Mouse (Mus musculus) kidney, embryonic 14.5 days (tissue): ENCODE results near the gene Sirpa. TPM values are rescaled to one million over a fixed set of nuclear protein-coding genes. Genes with fewer than 3 reads are reported as not detected.
A peak's percentile ranks its signal among the peaks of the same experiment; 100 is the strongest.

ENCODE experiments used
- ATAC-seq: fragments of 200-750 bp; cut with Nextera tagmentation; 2 replicates; pipeline ENCODE4 v1.8.0; 2017; ENCODE audit warnings: moderate number of reproducible peaks, mild to moderate bottlenecking, moderate TSS enrichment, moderate library complexity; ENCODE audit not compliant: low FRiP score, low TSS enrichment
- H3K27ac ChIP-seq: fragments of 300-500 bp; sonication (generic); 2 replicates; pipeline ENCODE4 v1.5.1; 2014; ENCODE audit warnings: low read depth, mild to moderate bottlenecking, low read length, moderate library complexity, mixed read lengths
- H3K27me3 ChIP-seq: fragments of 300-500 bp; sonication (generic); 2 replicates; pipeline ENCODE4 v1.6.1; 2014; ENCODE audit warnings: mild to moderate bottlenecking, low read length; ENCODE audit not compliant: control insufficient read depth, insufficient read depth
- H3K36me3 ChIP-seq: fragments of 300-500 bp; sonication (generic); 2 replicates; pipeline ENCODE4 v1.6.1; 2014; ENCODE audit warnings: low read length, mixed read lengths; ENCODE audit not compliant: control insufficient read depth, insufficient read depth
- H3K4me1 ChIP-seq: fragments of 300-500 bp; sonication (generic); 2 replicates; pipeline ENCODE4 v1.6.1; 2014; ENCODE audit warnings: low read length, mixed read lengths; ENCODE audit not compliant: control insufficient read depth, insufficient read depth
- H3K4me2 ChIP-seq: fragments of 300-500 bp; sonication (generic); replicated peaks from 2 replicates; pipeline ENCODE4 v1.6.1; 2014; ENCODE audit warnings: low read depth, mild to moderate bottlenecking, low read length
- H3K4me3 ChIP-seq: fragments of 300-500 bp; sonication (generic); 2 replicates; pipeline ENCODE4 v1.5.1; 2014; ENCODE audit warnings: mild to moderate bottlenecking, low read length
- H3K9ac ChIP-seq: fragments of 300-500 bp; sonication (generic); 2 replicates; pipeline ENCODE4 v1.6.1; 2014; ENCODE audit warnings: low read depth, mild to moderate bottlenecking, low read length, moderate library complexity
- H3K9me3 ChIP-seq: fragments of 300-500 bp; sonication (generic); 2 replicates; pipeline ENCODE4 v1.6.1; 2016; ENCODE audit warnings: low read length; ENCODE audit not compliant: control insufficient read depth
- WGBS: fragments of 180-500 bp; shearing (Covaris S2); extraction: QIAGEN DNeasy Blood & Tissue Kit; methylation state at CpG from one replicate; pipeline ENCODE4 v1.1.7; 2014; 5-methylcytosine and 5-hydroxymethylcytosine counted together
- polyA plus RNA-seq: library from polyadenylated mRNA; unstranded; fragments of >200 nt; fragmentation: Nextera tagmentation; extraction: Ambion mirVana; gene quantifications from 2 replicates; pipeline ENCODE4 v1.2.1, GENCODE M21; 2014

Sirpa gene
- 15.9 and 28.8 TPM in 2 replicates for polyA plus RNA-seq

GRCm38 (mm10) chr2:129592459-129593140 is at the start of gene Sirpa:
Gene Sirpa (plus strand): TSS chr2:129592835.
- WGBS, result under 1% methylated on average over 26 of the region's 43 CpGs
- Histone ChIP-seq H3K4me1 (peaks cover 7% of the 10 kb centered on the region; the same call in 1 of the 2 replicates), H3K36me3 (no peaks in the 10 kb centered on the region), H3K27ac (peak within 1 kb of the TSS; percentile 80), H3K9me3 (no peaks in the 10 kb centered on the region), H3K9ac (peak within 1 kb of the TSS; percentile 80), H3K4me3 (peak within 1 kb of the TSS; percentile 54), H3K4me2 (peak within 1 kb of the TSS; percentile 68), H3K27me3 (no peaks in the 10 kb centered on the region)
- ATAC-seq, result peak; percentile 77

- Histone ChIP-seq H3K4me3 (no peak overlapping the region), H3K27me3 (no peaks in the 10 kb centered on the region), H3K27ac (no peak overlapping the region), H3K4me1 (no peaks in the 10 kb centered on the region), H3K9me3 (no peaks in the 10 kb centered on the region), H3K4me2 (no peak overlapping the region), H3K36me3 (no peaks in the 10 kb centered on the region), H3K9ac (no peak overlapping the region)
- 0 out of 2 replicates have a peak, but pooled peaks have one; percentile 35 for ATAC-seq
- WGBS, result 66% methylated on average over 4 of the region's 4 CpGs
Observed at GRCm38 (mm10) chr2:129544448-129544847, 48.2 kb upstream of the Sirpa start.

- Histone ChIP-seq H3K36me3 (no peaks in the 10 kb centered on the region), H3K9ac (no peak overlapping the region), H3K9me3 (no peaks in the 10 kb centered on the region), H3K4me3 (no peak overlapping the region), H3K4me1 (no peaks in the 10 kb centered on the region), H3K4me2 (no peak overlapping the region), H3K27ac (no peak overlapping the region), H3K27me3 (no peaks in the 10 kb centered on the region)
- ATAC-seq, result no peak
- 80% methylated on average over 3 of the region's 3 CpGs for WGBS
Observed at GRCm38 (mm10) chr2:129544919-129545318, 47.7 kb upstream of the Sirpa start.

- Histone ChIP-seq H3K4me2 (no peak overlapping the region), H3K9me3 (no peaks in the 10 kb centered on the region), H3K4me1 (no peaks in the 10 kb centered on the region), H3K27ac (no peak overlapping the region), H3K4me3 (no peak overlapping the region), H3K36me3 (no peaks in the 10 kb centered on the region), H3K9ac (no peak overlapping the region), H3K27me3 (no peaks in the 10 kb centered on the region)
- ATAC-seq, result no peak
- WGBS, result 79% methylated on average over 7 of the region's 7 CpGs
Observed at GRCm38 (mm10) chr2:129545596-129545995, 47.0 kb upstream of the Sirpa start.

GRCm38 (mm10) chr2:129546772-129547171 is 45.9 kb upstream of the Sirpa start:
- 28% methylated on average over 3 of the region's 3 CpGs for WGBS
- no peak overlapping the region for H3K4me3 ChIP-seq
- no peaks in the 10 kb centered on the region for H3K9me3 ChIP-seq
- H3K4me1 ChIP-seq, result no peaks in the 10 kb centered on the region
- no peaks in the 10 kb centered on the region for H3K27me3 ChIP-seq
- H3K36me3 ChIP-seq, result no peaks in the 10 kb centered on the region
- no peak overlapping the region for H3K4me2 ChIP-seq
- no peak overlapping the region for H3K9ac ChIP-seq
- no peak for ATAC-seq
- H3K27ac ChIP-seq, result no peak overlapping the region

- Histone ChIP-seq H3K9me3 (no peaks in the 10 kb centered on the region), H3K27me3 (no peaks in the 10 kb centered on the region), H3K4me2 (no peak overlapping the region), H3K4me1 (no peaks in the 10 kb centered on the region), H3K4me3 (no peak overlapping the region), H3K27ac (no peak overlapping the region), H3K36me3 (no peaks in the 10 kb centered on the region), H3K9ac (no peak overlapping the region)
- 36% methylated on average over 9 of the region's 9 CpGs for WGBS
- ATAC-seq, result no peak
Observed at GRCm38 (mm10) chr2:129549537-129550135, 43.0 kb upstream of the Sirpa start.

- no peak overlapping the region for H3K27ac ChIP-seq
- H3K4me2 ChIP-seq, result no peak overlapping the region
- WGBS, result 68% methylated on average over 2 of the region's 2 CpGs
- no peaks in the 10 kb centered on the region for H3K27me3 ChIP-seq
- no peaks in the 10 kb centered on the region for H3K36me3 ChIP-seq
- no peaks in the 10 kb centered on the region for H3K4me1 ChIP-seq
- no peak for ATAC-seq
- no peak overlapping the region for H3K4me3 ChIP-seq
- H3K9ac ChIP-seq, result no peak overlapping the region
- H3K9me3 ChIP-seq, result no peaks in the 10 kb centered on the region
Observed at GRCm38 (mm10) chr2:129550781-129551180, 41.9 kb upstream of the Sirpa start.

GRCm38 (mm10) chr2:129556081-129556480 is 36.6 kb upstream of the Sirpa start:
- ATAC-seq, result no peak
- 73% methylated on average over 6 of the region's 6 CpGs for WGBS
- no peak overlapping the region for H3K27ac ChIP-seq

More at GRCm38 (mm10) chr2:129556081-129556480, 36.6 kb upstream of the Sirpa start:
- H3K4me2 ChIP-seq, result no peak overlapping the region
- no peaks in the 10 kb centered on the region for H3K27me3 ChIP-seq
- H3K4me1 ChIP-seq, result no peaks in the 10 kb centered on the region; the same call in 1 of the 2 replicates
- no peaks in the 10 kb centered on the region for H3K36me3 ChIP-seq
- H3K4me3 ChIP-seq, result no peak overlapping the region
- no peaks in the 10 kb centered on the region for H3K9me3 ChIP-seq
- no peak overlapping the region for H3K9ac ChIP-seq
